Mouse (Mus musculus) liver (tissue): ENCODE results near the gene Tex9.

ENCODE experiments used
- DNase-seq: peaks from one replicate; pipeline ENCODE4 v3.0.0-alpha.2; 2020; ENCODE audit warnings: mixed read lengths

Tex9 gene

GRCm38 (mm10) chr9:72492194-72492565, at the start of gene Tex9:
TSS of gene Tex9 (minus strand) at chr9:72492212.
- no peak for DNase-seq

- DNase-seq: no peak
Observed at GRCm38 (mm10) chr9:72537086-72537485, 45.1 kb upstream of the Tex9 start.

- DNase-seq: no peak
Observed at GRCm38 (mm10) chr9:72535394-72535793, 43.4 kb upstream of the Tex9 start.

GRCm38 (mm10) chr9:72534985-72535384, 43.0 kb upstream of the Tex9 start:
- DNase-seq: no peak

- DNase-seq: no peak
Observed at GRCm38 (mm10) chr9:72533089-72533415, 41.0 kb upstream of the Tex9 start.

- DNase-seq: peak; percentile 67
Observed at GRCm38 (mm10) chr9:72532381-72533088, 40.5 kb upstream of the Tex9 start.

- DNase-seq: peak; percentile 83
Observed at GRCm38 (mm10) chr9:72531996-72532380, 40.0 kb upstream of the Tex9 start, which contains the start of gene Rfx7. TSS of gene Rfx7 (plus strand) at chr9:72532240.

- DNase-seq: peak; percentile 69
Observed at GRCm38 (mm10) chr9:72531291-72531995, 39.4 kb upstream of the Tex9 start.

GRCm38 (mm10) chr9:72530824-72531223, 38.8 kb upstream of the Tex9 start:
- peak; percentile 4 for DNase-seq

GRCm38 (mm10) chr9:72530237-72530636, 38.2 kb upstream of the Tex9 start:
- peak; percentile 88 for DNase-seq

- no peak for DNase-seq
Observed at GRCm38 (mm10) chr9:72526091-72526490, 34.1 kb upstream of the Tex9 start.

- no peak for DNase-seq
Observed at GRCm38 (mm10) chr9:72520849-72521248, 28.8 kb upstream of the Tex9 start.

- DNase-seq: no peak
Observed at GRCm38 (mm10) chr9:72519246-72519645, 27.2 kb upstream of the Tex9 start.

- DNase-seq: no peak
Observed at GRCm38 (mm10) chr9:72515366-72515765, 23.4 kb upstream of the Tex9 start.

GRCm38 (mm10) chr9:72512229-72512981, 20.4 kb upstream of the Tex9 start:
- no peak for DNase-seq

GRCm38 (mm10) chr9:72497171-72497570, 5.2 kb upstream of the Tex9 start:
- no peak for DNase-seq

- no peak for DNase-seq
Observed at GRCm38 (mm10) chr9:72496691-72497090, 4.7 kb upstream of the Tex9 start.

GRCm38 (mm10) chr9:72493984-72494685, 2.1 kb upstream of the Tex9 start:
- no peak for DNase-seq

- no peak for DNase-seq
Observed at GRCm38 (mm10) chr9:72493465-72493864, 1.5 kb upstream of the Tex9 start.

GRCm38 (mm10) chr9:72491559-72492193, 336 bp downstream of the Tex9 start:
- peak; percentile 90 for DNase-seq

- no peak for DNase-seq
Observed at GRCm38 (mm10) chr9:72489131-72489530, 2.9 kb downstream of the Tex9 start.

- no peak for DNase-seq
Observed at GRCm38 (mm10) chr9:72488523-72488922, 3.5 kb downstream of the Tex9 start.

GRCm38 (mm10) chr9:72479276-72479675, 12.7 kb downstream of the Tex9 start:
- DNase-seq: no peak
